Mouse (Mus musculus): ENCODE results near the gene Pdcd11. TPM values are rescaled to one million over a fixed set of nuclear protein-coding genes. Genes with fewer than 3 reads are reported as not detected.

Gene Pdcd11
- polyA plus RNA-seq, 1 experiment: 6.8 TPM

DNA sequence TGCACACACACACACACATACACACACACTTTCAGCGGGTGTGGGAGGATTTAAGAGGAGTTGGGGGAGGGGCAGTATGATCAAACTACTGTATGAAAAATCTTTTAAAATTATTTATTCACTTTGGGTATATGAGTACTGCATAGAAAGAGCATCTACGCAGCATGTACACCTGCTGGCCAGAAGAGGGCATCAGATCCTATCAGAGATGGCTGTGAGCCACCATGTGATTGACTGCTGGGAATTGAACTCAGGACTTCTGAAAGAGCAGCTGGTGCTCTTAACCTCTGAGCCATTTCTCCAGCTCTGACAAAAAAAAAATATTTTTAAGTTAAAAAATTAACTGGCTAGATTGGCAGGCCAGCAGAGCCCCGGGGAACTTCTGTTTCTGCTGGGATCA is 83.9 kb downstream of the Pdcd11 start:
- Histone ChIP-seq H3K36me3 (ENCODE audit: control insufficient read depth, insufficient read depth, low read length) (no peaks in the 10 kb centered on the region), H3K4me1 (ENCODE audit: control insufficient read depth, insufficient read depth, low read length) (peaks cover 9% of the 10 kb centered on the region), H3K27ac (ENCODE audit: control insufficient read depth, insufficient read depth, low read depth, low read length) (no peak overlapping the region), H3K4me3 (ENCODE audit: control insufficient read depth, low read depth, low read length) (no peak overlapping the region), H3K27me3 (ENCODE audit: control insufficient read depth, insufficient read depth, low read length) (no peaks in the 10 kb centered on the region)
- no peak for TF ChIP-seq POLR2A (IDR thresholded peaks at IDR 0.05; ENCODE audit: control insufficient read depth, low read depth, low read length)
- TF ChIP-seq CTCF (IDR thresholded peaks at IDR 0.05; ENCODE audit: control insufficient read depth, insufficient read depth, insufficient replicate concordance, low read depth, low read length): no peak

DNA sequence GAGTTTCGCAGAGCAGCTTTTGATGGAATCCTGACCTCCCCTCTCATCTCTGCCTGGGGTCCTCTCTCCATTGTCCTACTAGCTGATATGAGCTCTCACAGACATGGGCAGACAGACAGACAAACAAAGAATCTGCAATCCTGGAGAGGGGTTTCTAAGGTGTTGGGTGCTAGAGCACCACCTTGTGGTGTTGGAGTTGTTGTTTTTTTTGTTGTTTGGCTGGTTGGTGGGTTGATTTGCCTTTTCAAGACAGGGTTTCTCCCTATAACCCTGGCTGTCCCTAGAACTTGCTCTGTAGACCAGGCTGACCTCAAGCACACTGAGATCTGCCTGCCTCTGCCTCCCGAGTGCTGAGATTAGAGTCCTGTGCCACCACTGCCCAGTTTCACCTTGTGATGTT is 84.9 kb downstream of the Pdcd11 start:
- Histone ChIP-seq H3K27me3 (ENCODE audit: control insufficient read depth, insufficient read depth, low read length) (no peaks in the 10 kb centered on the region), H3K4me1 (ENCODE audit: control insufficient read depth, insufficient read depth, low read length) (peaks cover 9% of the 10 kb centered on the region), H3K4me3 (ENCODE audit: control insufficient read depth, low read depth, low read length) (no peak overlapping the region), H3K36me3 (ENCODE audit: control insufficient read depth, insufficient read depth, low read length) (no peaks in the 10 kb centered on the region), H3K27ac (ENCODE audit: control insufficient read depth, insufficient read depth, low read depth, low read length) (no peak overlapping the region)
- TF ChIP-seq CTCF (IDR thresholded peaks at IDR 0.05; ENCODE audit: control insufficient read depth, insufficient read depth, insufficient replicate concordance, low read depth, low read length) (no peak), POLR2A (IDR thresholded peaks at IDR 0.05; ENCODE audit: control insufficient read depth, low read depth, low read length) (no peak)

DNA sequence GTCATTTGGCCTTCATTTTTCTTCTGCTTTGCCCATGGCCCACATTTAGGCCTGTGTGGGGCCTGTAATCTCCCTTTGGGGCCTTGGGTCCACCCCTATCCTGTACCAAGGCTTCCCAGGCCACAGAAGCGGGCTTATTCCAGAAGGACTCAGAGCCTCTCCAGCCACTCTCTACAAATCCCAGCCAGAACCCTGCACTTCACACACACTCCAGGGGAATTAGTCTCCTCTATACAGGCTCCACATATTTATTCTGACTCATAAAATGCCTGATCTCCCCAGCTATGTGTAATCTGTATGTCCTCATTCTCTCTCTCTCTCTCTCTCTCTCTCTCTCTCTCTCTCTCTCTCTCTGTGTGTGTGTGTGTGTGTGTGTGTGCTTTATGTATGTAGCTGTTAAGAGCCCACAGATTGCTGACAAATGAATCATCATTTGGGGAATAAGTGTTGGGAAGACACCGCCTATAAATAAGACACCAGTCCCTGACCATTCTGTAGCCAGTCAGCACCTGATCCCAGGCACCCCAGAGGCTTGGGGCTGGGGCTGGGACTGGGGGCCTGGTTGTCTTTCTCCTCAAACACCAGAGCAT is 86.4 kb downstream of the Pdcd11 start:
- peaks cover 9% of the 10 kb centered on the region for H3K4me1 ChIP-seq (ENCODE audit: control insufficient read depth, insufficient read depth, low read length)
- H3K27ac ChIP-seq (ENCODE audit: control insufficient read depth, insufficient read depth, low read depth, low read length): no peak overlapping the region
- TF ChIP-seq CTCF (IDR thresholded peaks at IDR 0.05; ENCODE audit: control insufficient read depth, insufficient read depth, insufficient replicate concordance, low read depth, low read length): no peak
- TF ChIP-seq POLR2A (IDR thresholded peaks at IDR 0.05; ENCODE audit: control insufficient read depth, low read depth, low read length): no peak
- no peaks in the 10 kb centered on the region for H3K27me3 ChIP-seq (ENCODE audit: control insufficient read depth, insufficient read depth, low read length)
- no peaks in the 10 kb centered on the region for H3K36me3 ChIP-seq (ENCODE audit: control insufficient read depth, insufficient read depth, low read length)
- H3K4me3 ChIP-seq (ENCODE audit: control insufficient read depth, low read depth, low read length): peak overlapping the region; percentile 72; the same call in 1 of the 2 replicates

DNA sequence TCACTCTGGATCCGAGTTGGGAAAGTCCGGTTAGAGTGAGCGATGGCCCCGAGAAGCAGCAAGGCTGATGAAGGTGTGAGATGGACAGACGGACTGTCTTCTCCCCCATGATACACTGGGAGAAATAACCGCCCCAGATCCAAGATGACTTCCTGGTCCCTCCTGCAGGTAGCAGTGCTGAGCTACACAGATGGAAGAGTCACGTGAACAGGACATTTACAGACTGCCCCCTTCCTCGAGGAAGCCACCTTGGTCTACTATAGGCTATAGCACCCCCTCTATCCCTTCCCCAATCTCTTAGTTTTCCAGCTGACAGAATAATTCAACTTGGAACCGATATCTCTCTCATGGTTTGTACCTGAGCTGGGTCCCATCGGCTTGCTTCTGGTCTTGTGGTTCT is 87.4 kb downstream of the Pdcd11 start:
- Histone ChIP-seq H3K27ac (ENCODE audit: control insufficient read depth, insufficient read depth, low read depth, low read length) (no peak overlapping the region), H3K27me3 (ENCODE audit: control insufficient read depth, insufficient read depth, low read length) (no peaks in the 10 kb centered on the region), H3K4me3 (ENCODE audit: control insufficient read depth, low read depth, low read length) (peak overlapping the region; percentile 72), H3K4me1 (ENCODE audit: control insufficient read depth, insufficient read depth, low read length) (peaks cover 9% of the 10 kb centered on the region), H3K36me3 (ENCODE audit: control insufficient read depth, insufficient read depth, low read length) (no peaks in the 10 kb centered on the region)
- no peak for TF ChIP-seq POLR2A (IDR thresholded peaks at IDR 0.05; ENCODE audit: control insufficient read depth, low read depth, low read length)
- TF ChIP-seq CTCF (IDR thresholded peaks at IDR 0.05; ENCODE audit: control insufficient read depth, insufficient read depth, insufficient replicate concordance, low read depth, low read length): no peak

DNA sequence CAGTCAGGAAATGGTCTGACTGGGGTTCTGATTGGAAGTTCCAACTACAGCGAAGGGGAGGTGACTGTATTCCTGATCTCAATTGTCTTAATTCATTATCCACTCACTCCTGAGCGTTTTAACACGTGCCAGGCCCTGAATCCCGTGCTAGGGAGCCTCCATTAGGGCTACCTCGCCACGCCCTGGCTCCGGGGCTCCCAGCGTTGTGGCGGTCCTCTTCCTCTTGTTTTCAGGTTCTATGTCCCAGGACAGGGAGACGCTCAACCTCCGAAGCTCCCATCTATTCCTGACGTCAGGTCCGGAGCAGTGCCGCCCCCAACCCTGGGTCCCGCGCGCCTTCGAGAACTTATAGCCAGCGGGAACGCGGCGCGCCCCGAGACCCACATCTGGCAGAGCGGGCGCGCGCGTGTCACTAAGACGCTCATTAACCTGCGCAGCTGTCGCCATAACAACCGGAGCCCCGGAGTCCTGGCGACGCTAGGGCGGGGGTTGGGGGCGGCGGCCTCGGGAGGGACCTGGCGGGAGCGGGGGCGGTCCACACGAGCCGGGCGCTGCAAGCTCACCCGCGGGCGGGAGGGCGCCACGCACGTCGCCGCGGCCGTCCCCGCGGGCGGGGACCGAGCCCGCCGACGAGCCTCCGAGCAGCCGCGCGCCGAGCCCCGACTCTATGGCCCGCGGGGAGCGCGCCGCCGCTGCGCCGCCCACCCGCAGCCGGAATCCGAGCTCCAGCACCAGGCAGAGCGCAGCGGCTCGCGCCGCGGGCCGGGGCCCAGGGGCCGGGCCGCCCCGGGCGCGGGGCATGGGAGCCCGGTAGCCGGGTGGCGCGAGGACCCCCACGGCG is 88.1 kb downstream of the Pdcd11 start, which contains the start of gene Neurl1a:
TSS of gene Neurl1a (plus strand) at position 390 of the 841 bp plus-strand sequence.
- H3K4me1 ChIP-seq (ENCODE audit: control insufficient read depth, insufficient read depth, low read length): peaks cover 9% of the 10 kb centered on the region
- peak within 1 kb of the TSS; percentile 72 for H3K4me3 ChIP-seq (ENCODE audit: control insufficient read depth, low read depth, low read length)
- no peaks in the 10 kb centered on the region for H3K36me3 ChIP-seq (ENCODE audit: control insufficient read depth, insufficient read depth, low read length)
- H3K27ac ChIP-seq (ENCODE audit: control insufficient read depth, insufficient read depth, low read depth, low read length): no peak within 1 kb of the TSS
- no peaks in the 10 kb centered on the region for H3K27me3 ChIP-seq (ENCODE audit: control insufficient read depth, insufficient read depth, low read length)
- TF ChIP-seq CTCF (IDR thresholded peaks at IDR 0.05; ENCODE audit: control insufficient read depth, insufficient read depth, insufficient replicate concordance, low read depth, low read length) (no peak), POLR2A (IDR thresholded peaks at IDR 0.05; ENCODE audit: control insufficient read depth, low read depth, low read length) (no peak)

DNA sequence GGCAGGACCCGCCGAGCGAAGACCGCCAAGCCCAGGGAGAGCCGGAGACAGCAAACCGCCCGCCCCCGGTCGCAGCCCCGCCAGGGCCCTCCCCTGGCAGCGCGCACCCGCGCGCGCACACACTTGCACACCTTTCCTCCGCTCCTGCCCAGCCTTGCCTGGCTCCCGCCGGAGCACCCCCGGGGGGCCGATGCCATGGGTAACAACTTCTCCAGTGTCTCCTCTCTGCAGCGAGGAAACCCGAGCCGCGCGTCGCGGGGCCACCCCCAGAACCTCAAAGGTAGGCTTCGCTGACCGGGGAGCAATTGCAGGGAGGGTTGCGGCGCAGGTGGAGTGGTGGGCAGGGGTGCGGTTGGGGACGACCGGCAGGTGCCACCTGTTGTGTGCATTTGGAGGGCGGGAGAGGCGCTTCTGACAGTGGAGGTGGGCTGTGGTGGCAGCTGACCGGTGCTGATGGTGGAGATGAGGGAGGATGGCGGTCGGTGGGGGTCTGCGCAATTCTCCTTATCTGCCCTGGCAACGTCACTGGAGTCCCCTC is 88.8 kb downstream of the Pdcd11 start:
- H3K27ac ChIP-seq (ENCODE audit: control insufficient read depth, insufficient read depth, low read depth, low read length): no peak overlapping the region
- no peaks in the 10 kb centered on the region for H3K27me3 ChIP-seq (ENCODE audit: control insufficient read depth, insufficient read depth, low read length)
- H3K4me3 ChIP-seq (ENCODE audit: control insufficient read depth, low read depth, low read length): peak overlapping the region; percentile 72
- H3K4me1 ChIP-seq (ENCODE audit: control insufficient read depth, insufficient read depth, low read length): peaks cover 9% of the 10 kb centered on the region
- TF ChIP-seq CTCF (IDR thresholded peaks at IDR 0.05; ENCODE audit: control insufficient read depth, insufficient read depth, insufficient replicate concordance, low read depth, low read length) (no peak), POLR2A (IDR thresholded peaks at IDR 0.05; ENCODE audit: control insufficient read depth, low read depth, low read length) (no peak)
- H3K36me3 ChIP-seq (ENCODE audit: control insufficient read depth, insufficient read depth, low read length): no peaks in the 10 kb centered on the region

DNA sequence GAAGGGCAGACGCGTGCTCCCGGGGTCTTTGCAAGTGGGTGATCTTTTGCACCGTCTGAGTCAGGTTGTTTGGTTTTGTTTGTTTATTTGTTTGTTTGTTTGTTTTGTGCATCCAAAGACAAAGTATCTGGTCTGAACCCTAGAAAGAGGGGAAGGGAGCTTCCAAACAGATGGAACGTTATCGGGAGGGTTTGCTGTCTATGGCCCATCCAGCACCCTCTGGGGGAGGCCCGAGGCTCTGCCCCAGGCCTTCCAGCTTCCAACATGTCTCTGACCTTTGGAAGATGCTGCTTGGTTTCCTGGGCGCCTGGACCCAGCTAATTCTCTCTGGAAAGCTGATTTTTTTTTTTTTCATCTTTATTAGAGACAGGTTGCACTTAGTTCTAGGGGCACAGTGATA is 89.4 kb downstream of the Pdcd11 start:
- Histone ChIP-seq H3K4me1 (ENCODE audit: control insufficient read depth, insufficient read depth, low read length) (peaks cover 9% of the 10 kb centered on the region), H3K36me3 (ENCODE audit: control insufficient read depth, insufficient read depth, low read length) (no peaks in the 10 kb centered on the region), H3K27me3 (ENCODE audit: control insufficient read depth, insufficient read depth, low read length) (no peaks in the 10 kb centered on the region), H3K4me3 (ENCODE audit: control insufficient read depth, low read depth, low read length) (peak overlapping the region; percentile 72), H3K27ac (ENCODE audit: control insufficient read depth, insufficient read depth, low read depth, low read length) (no peak overlapping the region)
- TF ChIP-seq CTCF (IDR thresholded peaks at IDR 0.05; ENCODE audit: control insufficient read depth, insufficient read depth, insufficient replicate concordance, low read depth, low read length) (no peak), POLR2A (IDR thresholded peaks at IDR 0.05; ENCODE audit: control insufficient read depth, low read depth, low read length) (no peak)

Other genes with a start within 250 kb of the Pdcd11 start
- 0.35 and 0.37 TPM in 2 replicates for gene Ina, start 76.1 kb upstream of the Pdcd11 start, polyA plus RNA-seq (2012; rRNA removed)
- gene Nt5c2, start 75.6 kb upstream of the Pdcd11 start, polyA plus RNA-seq (2012; rRNA removed): 38.0 and 38.6 TPM in 2 replicates
- 31.8 and 31.9 TPM in 2 replicates for gene Pcgf6, start 39.9 kb upstream of the Pdcd11 start, polyA plus RNA-seq (2012; rRNA removed)
- gene Taf5, start 23.0 kb upstream of the Pdcd11 start, polyA plus RNA-seq (2012; rRNA removed): 4.4 and 4.9 TPM in 2 replicates
- gene Usmg5, start 121 bp upstream of the Pdcd11 start, polyA plus RNA-seq (2012; rRNA removed): 104 and 138 TPM in 2 replicates
- gene Calhm2, start 47.5 kb downstream of the Pdcd11 start, polyA plus RNA-seq (2012; rRNA removed): 2.7 and 4.1 TPM in 2 replicates
- not detected in 2 replicates for gene Calhm1, start 53.5 kb downstream of the Pdcd11 start, polyA plus RNA-seq (2012; rRNA removed)
- gene Calhm3, start 67.0 kb downstream of the Pdcd11 start, polyA plus RNA-seq (2012; rRNA removed): 0.30 TPM in 1 of 2 replicates, not detected in the other
- gene Neurl1a, start 88.1 kb downstream of the Pdcd11 start, polyA plus RNA-seq (2012; rRNA removed): 37.0 and 42.7 TPM in 2 replicates